Mouse (Mus musculus) limb, embryonic 12.5 days (tissue): ENCODE data around the gene Zc3h12c. TPM values are rescaled to one million over a fixed set of nuclear protein-coding genes. Genes with fewer than 3 reads are reported as not detected.

Source experiments
- ATAC-seq: fragments of 200-750 bp; cut with Nextera tagmentation; 2 replicates; pipeline ENCODE4 v1.8.0; 2017; ENCODE audit warnings: low read depth, moderate TSS enrichment; ENCODE audit not compliant: insufficient number of reproducible peaks, insufficient read depth, low FRiP score, low TSS enrichment
- H3K27ac ChIP-seq: fragments of 300-500 bp; sonication (generic); 2 replicates; pipeline ENCODE4 v1.5.1; 2016; ENCODE audit warnings: mild to moderate bottlenecking, moderate library complexity
- H3K27me3 ChIP-seq: fragments of 300-500 bp; sonication (generic); 2 replicates; pipeline ENCODE4 v1.6.1; 2016; ENCODE audit warnings: mild to moderate bottlenecking, moderate library complexity
- H3K36me3 ChIP-seq: fragments of 300-500 bp; sonication (generic); 2 replicates; pipeline ENCODE4 v1.6.1; 2016; ENCODE audit warnings: mild to moderate bottlenecking, moderate library complexity
- H3K4me1 ChIP-seq: fragments of 300-500 bp; sonication (generic); replicated peaks from 2 replicates; pipeline ENCODE4 v1.6.1; 2016
- H3K4me2 ChIP-seq: fragments of 300-500 bp; sonication (generic); 2 replicates; pipeline ENCODE4 v1.6.1; 2016; ENCODE audit warnings: mild to moderate bottlenecking, moderate library complexity
- H3K4me3 ChIP-seq: fragments of 300-500 bp; sonication (generic); replicated peaks from 2 replicates; pipeline ENCODE4 v1.5.1; 2016; ENCODE audit warnings: mild to moderate bottlenecking
- H3K9ac ChIP-seq: fragments of 300-500 bp; sonication (generic); replicated peaks from 2 replicates; pipeline ENCODE4 v1.6.1; 2016; ENCODE audit warnings: mild to moderate bottlenecking, moderate library complexity
- H3K9me3 ChIP-seq: fragments of 300-500 bp; sonication (generic); 2 replicates; pipeline ENCODE4 v1.6.1; 2016; ENCODE audit warnings: mild to moderate bottlenecking, moderate library complexity
- WGBS: fragments of 180-500 bp; shearing (Covaris S2); methylation state at CpG from one replicate; pipeline ENCODE4 v1.1.7; 2016; 5-methylcytosine and 5-hydroxymethylcytosine counted together
- polyA plus RNA-seq: library from polyadenylated mRNA; unstranded; fragments of >200 nt; fragmentation: Nextera tagmentation; extraction: Ambion mirVana; gene quantifications from 2 replicates; pipeline ENCODE4 v1.2.1, GENCODE M21; 2016

Zc3h12c gene
- polyA plus RNA-seq, 1 experiment from 2014 or later: 2.8 TPM

DNA sequence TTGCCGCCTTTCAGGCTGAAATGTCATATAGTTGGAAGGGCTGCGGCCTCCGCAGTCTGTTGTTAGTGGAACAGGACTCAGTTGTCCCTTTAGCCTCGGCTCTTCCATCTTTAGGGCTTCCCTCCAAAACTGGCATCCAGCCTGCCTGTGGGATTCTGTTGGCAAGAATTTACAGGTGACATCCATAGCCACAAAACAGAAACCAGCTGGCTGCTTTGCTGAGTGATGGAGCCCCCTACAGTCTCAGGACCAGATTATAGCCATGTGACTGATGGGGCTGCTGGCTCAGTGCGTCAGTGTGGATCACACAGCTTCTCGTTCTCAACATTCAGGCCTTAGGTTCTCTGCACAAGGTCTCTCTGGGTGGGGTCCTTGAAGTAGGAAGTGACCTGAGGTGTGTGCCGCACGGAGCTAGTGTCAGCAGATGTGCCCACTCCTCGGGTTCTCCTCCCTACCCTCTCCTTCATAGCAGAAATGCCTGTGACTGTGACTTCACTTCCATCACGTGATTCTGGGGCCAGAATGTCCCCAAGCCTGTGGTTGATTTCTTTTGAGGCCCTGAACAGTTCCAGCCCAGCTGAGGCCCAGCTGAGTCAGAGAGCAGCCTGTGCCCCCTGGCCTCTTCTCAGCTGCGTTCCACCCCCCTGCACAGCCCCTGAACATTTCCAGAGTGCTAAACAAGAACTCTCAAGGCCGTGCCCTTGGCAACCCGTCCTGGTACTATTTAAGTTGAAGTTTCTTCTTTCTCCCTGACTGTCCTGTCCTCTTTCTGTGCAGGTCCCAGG lies 66.1 kb downstream of the Zc3h12c start:
- H3K27me3 ChIP-seq: no peaks in the 10 kb centered on the region
- no peaks in the 10 kb centered on the region for H3K9me3 ChIP-seq
- H3K4me1 ChIP-seq: peaks cover 13% of the 10 kb centered on the region; the same call in 1 of the 2 replicates
- H3K4me3 ChIP-seq: no peak overlapping the region
- no peak overlapping the region for H3K27ac ChIP-seq
- WGBS: 69% methylated on average over 13 of the region's 13 CpGs
- no peaks in the 10 kb centered on the region for H3K36me3 ChIP-seq
- no peak overlapping the region for H3K9ac ChIP-seq
- no peak for ATAC-seq
- H3K4me2 ChIP-seq: no peak overlapping the region

- no peak overlapping the region for H3K4me2 ChIP-seq
- H3K9ac ChIP-seq: no peak overlapping the region
- H3K9me3 ChIP-seq: no peaks in the 10 kb centered on the region
- H3K4me3 ChIP-seq: no peak overlapping the region
- ATAC-seq: no peak
- WGBS: 91% methylated on average over 14 of the region's 14 CpGs
- peaks cover 13% of the 10 kb centered on the region; the same call in 1 of the 2 replicates for H3K4me1 ChIP-seq
- H3K27me3 ChIP-seq: no peaks in the 10 kb centered on the region
- no peak overlapping the region for H3K27ac ChIP-seq
- no peaks in the 10 kb centered on the region for H3K36me3 ChIP-seq
Observed at GRCm38 (mm10) chr9:52100426-52100825, 67.9 kb downstream of the Zc3h12c start.

GRCm38 (mm10) chr9:52098600-52098999 lies 69.8 kb downstream of the Zc3h12c start:
- Histone ChIP-seq H3K4me1 (peaks cover 13% of the 10 kb centered on the region; the same call in 1 of the 2 replicates), H3K9me3 (no peaks in the 10 kb centered on the region), H3K27ac (no peak overlapping the region), H3K4me3 (no peak overlapping the region), H3K4me2 (no peak overlapping the region), H3K27me3 (no peaks in the 10 kb centered on the region), H3K9ac (no peak overlapping the region), H3K36me3 (no peaks in the 10 kb centered on the region)
- 4% methylated on average over 7 of the region's 7 CpGs for WGBS
- 0 out of 2 replicates have a peak, but pooled peaks have one; percentile 70 for ATAC-seq

GRCm38 (mm10) chr9:52097386-52097785 lies 71.0 kb downstream of the Zc3h12c start:
- no peaks in the 10 kb centered on the region for H3K36me3 ChIP-seq
- H3K4me2 ChIP-seq: no peak overlapping the region
- H3K9ac ChIP-seq: no peak overlapping the region
- no peak overlapping the region for H3K27ac ChIP-seq
- ATAC-seq: no peak
- H3K4me1 ChIP-seq: peaks cover 6% of the 10 kb centered on the region; the same call in 1 of the 2 replicates
- 15% methylated on average over 1 of the region's 1 CpGs for WGBS
- no peaks in the 10 kb centered on the region for H3K27me3 ChIP-seq
- H3K9me3 ChIP-seq: no peaks in the 10 kb centered on the region
- no peak overlapping the region for H3K4me3 ChIP-seq

GRCm38 (mm10) chr9:52095666-52096065 lies 72.7 kb downstream of the Zc3h12c start:
- Histone ChIP-seq H3K27me3 (no peaks in the 10 kb centered on the region), H3K4me1 (no peaks in the 10 kb centered on the region), H3K4me3 (no peak overlapping the region), H3K9me3 (no peaks in the 10 kb centered on the region), H3K27ac (no peak overlapping the region), H3K4me2 (no peak overlapping the region), H3K9ac (no peak overlapping the region), H3K36me3 (peaks cover 9% of the 10 kb centered on the region; the same call in 1 of the 2 replicates)
- ATAC-seq: no peak
- WGBS: 75% methylated on average over 3 of the region's 3 CpGs

- no peak for ATAC-seq
Observed at GRCm38 (mm10) chr9:52094471-52094980, 73.8 kb downstream of the Zc3h12c start.

DNA sequence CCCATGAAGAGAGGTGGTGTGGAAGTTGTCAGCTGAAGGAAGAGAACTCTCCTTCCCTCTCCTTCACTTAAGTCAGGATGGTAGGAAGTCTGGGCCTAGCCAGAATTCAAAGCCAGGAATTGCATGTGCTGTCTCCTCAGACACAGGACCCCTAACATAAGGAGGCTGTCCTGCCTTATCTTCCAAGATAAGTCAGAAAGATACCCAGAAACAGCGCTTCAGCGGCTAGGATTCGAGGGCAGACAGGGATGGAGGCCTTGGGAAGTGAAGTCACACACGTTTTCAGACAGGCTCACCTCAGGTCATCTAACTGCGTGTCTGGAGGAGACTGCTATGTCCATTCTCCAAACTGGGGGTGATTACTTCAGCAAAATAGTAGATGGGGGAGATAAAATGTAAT lies 74.4 kb downstream of the Zc3h12c start:
- Histone ChIP-seq H3K4me2 (no peak overlapping the region), H3K36me3 (peaks cover 16% of the 10 kb centered on the region; the same call in 1 of the 2 replicates), H3K27me3 (no peaks in the 10 kb centered on the region), H3K9me3 (no peaks in the 10 kb centered on the region), H3K4me3 (no peak overlapping the region), H3K27ac (no peak overlapping the region), H3K4me1 (no peaks in the 10 kb centered on the region), H3K9ac (no peak overlapping the region)
- WGBS: 82% methylated on average over 5 of the region's 5 CpGs
- ATAC-seq: no peak

More at GRCm38 (mm10) chr9:52094471-52094980, 73.8 kb downstream of the Zc3h12c start:
- H3K9ac ChIP-seq: no peak overlapping the region
- no peaks in the 10 kb centered on the region for H3K9me3 ChIP-seq
- no peak overlapping the region for H3K4me3 ChIP-seq
- no peaks in the 10 kb centered on the region for H3K4me1 ChIP-seq
- no peak overlapping the region for H3K4me2 ChIP-seq
- peaks cover 14% of the 10 kb centered on the region; the same call in 1 of the 2 replicates for H3K36me3 ChIP-seq
- H3K27me3 ChIP-seq: no peaks in the 10 kb centered on the region
- WGBS: 90% methylated on average over 10 of the region's 10 CpGs
- no peak overlapping the region for H3K27ac ChIP-seq

DNA sequence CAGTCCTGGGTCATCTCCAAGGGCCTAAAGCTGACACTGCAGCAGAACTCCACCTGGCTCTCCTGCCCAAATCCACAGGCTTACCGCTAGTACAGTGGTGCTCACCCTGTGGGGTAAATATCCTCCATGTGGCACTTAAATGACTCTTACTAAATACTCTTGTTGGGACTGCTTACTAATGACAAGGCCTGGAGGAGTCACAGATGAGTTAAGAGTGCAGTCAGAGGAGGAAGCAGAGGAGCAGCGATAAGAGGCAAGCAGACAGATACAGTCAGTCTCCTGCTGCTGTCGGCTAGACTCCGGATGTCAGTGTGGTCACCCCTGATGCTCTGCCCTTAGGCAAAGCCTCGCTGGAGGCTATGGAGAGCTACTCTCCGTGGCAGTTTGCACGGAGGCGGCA lies 75.3 kb downstream of the Zc3h12c start:
- WGBS: 64% methylated on average over 8 of the region's 8 CpGs

GRCm38 (mm10) chr9:52092311-52092710 lies 76.1 kb downstream of the Zc3h12c start:
- no peak overlapping the region for H3K27ac ChIP-seq
- peaks cover 30% of the 10 kb centered on the region for H3K36me3 ChIP-seq
- H3K4me2 ChIP-seq: no peak overlapping the region
- WGBS: 89% methylated on average over 5 of the region's 5 CpGs
- no peaks in the 10 kb centered on the region for H3K9me3 ChIP-seq
- no peak overlapping the region for H3K9ac ChIP-seq
- no peak overlapping the region for H3K4me3 ChIP-seq
- no peaks in the 10 kb centered on the region for H3K4me1 ChIP-seq
- H3K27me3 ChIP-seq: no peaks in the 10 kb centered on the region
- ATAC-seq: no peak

More for the DNA sequence above, 75.3 kb downstream of the Zc3h12c start:
- H3K4me2 ChIP-seq: no peak overlapping the region
- H3K4me1 ChIP-seq: no peaks in the 10 kb centered on the region
- H3K27ac ChIP-seq: no peak overlapping the region
- H3K9ac ChIP-seq: no peak overlapping the region
- peaks cover 22% of the 10 kb centered on the region for H3K36me3 ChIP-seq
- no peak for ATAC-seq
- no peaks in the 10 kb centered on the region for H3K27me3 ChIP-seq
- H3K4me3 ChIP-seq: no peak overlapping the region
- H3K9me3 ChIP-seq: no peaks in the 10 kb centered on the region

DNA sequence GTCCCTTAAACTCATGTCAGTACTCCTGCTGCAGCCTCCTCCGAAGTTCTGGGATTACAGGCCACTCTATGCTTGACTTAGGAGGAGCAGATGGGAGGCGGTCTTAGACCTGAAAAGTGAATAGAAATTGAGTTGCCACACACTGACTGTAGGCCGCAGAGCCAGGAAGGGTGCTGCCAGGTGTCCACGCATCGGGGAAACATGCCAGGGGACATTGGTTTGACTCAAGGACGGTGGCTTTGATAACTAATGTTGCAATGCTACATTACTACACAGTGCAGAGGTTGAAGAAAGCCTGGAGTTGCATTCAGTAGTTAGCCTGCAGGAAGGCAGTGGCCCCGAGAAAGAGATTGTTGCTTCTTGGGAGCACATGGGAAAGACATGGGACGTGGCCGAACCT lies 76.6 kb downstream of the Zc3h12c start:
- Histone ChIP-seq H3K4me2 (no peak overlapping the region), H3K9me3 (no peaks in the 10 kb centered on the region), H3K27me3 (no peaks in the 10 kb centered on the region), H3K4me3 (no peak overlapping the region), H3K36me3 (peaks cover 36% of the 10 kb centered on the region), H3K27ac (no peak overlapping the region), H3K9ac (no peak overlapping the region), H3K4me1 (no peaks in the 10 kb centered on the region)
- no peak for ATAC-seq
- WGBS: 89% methylated on average over 9 of the region's 9 CpGs

GRCm38 (mm10) chr9:52082414-52082813 lies 86.0 kb downstream of the Zc3h12c start:
- no peak overlapping the region for H3K4me3 ChIP-seq
- no peak for ATAC-seq
- no peaks in the 10 kb centered on the region for H3K9me3 ChIP-seq
- no peak overlapping the region for H3K4me2 ChIP-seq
- no peak overlapping the region for H3K9ac ChIP-seq
- WGBS: 96% methylated on average over 4 of the region's 4 CpGs
- no peaks in the 10 kb centered on the region for H3K4me1 ChIP-seq
- H3K36me3 ChIP-seq: peaks cover 81% of the 10 kb centered on the region
- H3K27ac ChIP-seq: no peak overlapping the region
- no peaks in the 10 kb centered on the region for H3K27me3 ChIP-seq
